Mouse (Mus musculus) E14TG2a.4 (cell line): ENCODE measurements around the gene Hmga2.

ENCODE experiments used
- CTCF ChIP-seq: conservative IDR thresholded peaks from 2 replicates; pipeline ENCODE4 v1.5.1; 2014; ENCODE audit warnings: low read length
- NANOG ChIP-seq: IDR thresholded peaks from 2 replicates; pipeline ENCODE4 v1.6.1; 2014; ENCODE audit warnings: borderline replicate concordance, low read length, mixed read lengths
- POU5F1 ChIP-seq: IDR thresholded peaks from 2 replicates; pipeline ENCODE4 v1.6.1; 2014; ENCODE audit warnings: low read length, borderline replicate concordance

DNA sequence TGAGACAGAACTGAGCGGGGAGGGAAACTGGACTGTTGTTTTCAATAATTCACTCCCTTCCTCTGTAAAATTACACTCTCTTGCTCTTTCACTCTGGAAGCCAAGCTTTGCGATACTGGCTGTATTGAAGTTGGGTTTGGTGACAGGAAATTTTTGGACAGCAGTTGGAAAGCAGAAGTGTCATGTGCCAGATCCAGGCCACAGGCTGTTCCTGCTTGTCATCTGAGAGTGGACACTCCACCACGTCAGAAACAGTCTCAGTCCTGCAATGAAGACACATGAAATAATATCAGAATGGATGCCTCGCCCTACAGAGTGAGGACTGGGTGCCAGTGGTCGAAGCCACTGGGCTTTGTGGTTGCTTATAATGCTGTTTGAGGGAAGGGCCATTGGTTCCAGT lies 15.2 kb upstream of the Hmga2 start:
- no peak for TF ChIP-seq CTCF
- TF ChIP-seq POU5F1 = no peak
- no peak for TF ChIP-seq NANOG
